Mouse (Mus musculus) embryo, embryonic 10.5 days (tissue): Measurements from ENCODE around the gene Tbcb.
"Not testable (repeated sequence)": the region's sequence is repeated elsewhere in the genome, so short reads cannot be mapped to it uniquely, and the experiment has no call there.

ENCODE experiments used
- DNase-seq: peaks from one replicate; pipeline ENCODE4 v3.0.0-alpha.2; 2015; ENCODE audit warnings: low spot score

Tbcb gene

GRCm38 (mm10) chr7:30222205-30222604 lies 9.9 kb downstream of the Tbcb start:
- DNase-seq: no peak

- no peak for DNase-seq
Observed at GRCm38 (mm10) chr7:30221433-30221832, 10.6 kb downstream of the Tbcb start.

- no peak for DNase-seq
Observed at GRCm38 (mm10) chr7:30220008-30220356, 12.1 kb downstream of the Tbcb start.

GRCm38 (mm10) chr7:30219293-30220007 lies 12.6 kb downstream of the Tbcb start:
- peak; percentile 79 for DNase-seq

GRCm38 (mm10) chr7:30217277-30217676 lies 14.8 kb downstream of the Tbcb start:
- no peak for DNase-seq

- peak; percentile 95 for DNase-seq
Observed at GRCm38 (mm10) chr7:30216723-30217151, 15.3 kb downstream of the Tbcb start.

- DNase-seq: no peak
Observed at GRCm38 (mm10) chr7:30215875-30216274, 16.2 kb downstream of the Tbcb start.

- DNase-seq: no peak
Observed at GRCm38 (mm10) chr7:30213881-30214280, 18.2 kb downstream of the Tbcb start.

- no peak for DNase-seq
Observed at GRCm38 (mm10) chr7:30211025-30211424, 21.0 kb downstream of the Tbcb start.

- DNase-seq: not testable (repeated sequence)
Observed at GRCm38 (mm10) chr7:30206364-30206763, 25.7 kb downstream of the Tbcb start.

GRCm38 (mm10) chr7:30205383-30205782 lies 26.7 kb downstream of the Tbcb start:
- DNase-seq: peak; percentile 83

GRCm38 (mm10) chr7:30204380-30204779 lies 27.7 kb downstream of the Tbcb start:
- DNase-seq: no peak

GRCm38 (mm10) chr7:30202895-30203690 lies 29.0 kb downstream of the Tbcb start:
- DNase-seq: no peak

- DNase-seq: not testable (repeated sequence)
Observed at GRCm38 (mm10) chr7:30200661-30201060, 31.4 kb downstream of the Tbcb start.

- no peak for DNase-seq
Observed at GRCm38 (mm10) chr7:30200200-30200599, 31.9 kb downstream of the Tbcb start.

GRCm38 (mm10) chr7:30199498-30200139 lies 32.5 kb downstream of the Tbcb start:
- no peak for DNase-seq

- DNase-seq: peak; percentile 93
Observed at GRCm38 (mm10) chr7:30198481-30198971, 33.5 kb downstream of the Tbcb start, which contains the start of gene Capns1. Gene Capns1 (minus strand): TSS chr7:30198811.

GRCm38 (mm10) chr7:30197592-30198129 lies 34.4 kb downstream of the Tbcb start:
- no peak for DNase-seq

- DNase-seq: no peak
Observed at GRCm38 (mm10) chr7:30196171-30196570, 35.9 kb downstream of the Tbcb start.

- DNase-seq: no peak
Observed at GRCm38 (mm10) chr7:30195461-30195860, 36.6 kb downstream of the Tbcb start.

GRCm38 (mm10) chr7:30194884-30195283 lies 37.2 kb downstream of the Tbcb start:
- peak; percentile 97 for DNase-seq

- DNase-seq: peak; percentile 60
Observed at GRCm38 (mm10) chr7:30194101-30194831, 37.8 kb downstream of the Tbcb start.
